Mouse (Mus musculus) sigmoid colon, adult 10 weeks (tissue): ENCODE measurements around the gene Tmem266. TPM values are rescaled to one million over a fixed set of nuclear protein-coding genes. Genes with fewer than 3 reads are reported as not detected.

Source experiments
- polyA plus RNA-seq: library from polyadenylated mRNA; stranded (reverse); fragments of 350-450 nt; fragmentation: Illumina TruSeq; extraction: RNeasy Lipid Tissue Mini Kit (QIAGEN cat#74804); gene quantifications from one replicate; pipeline ENCODE4 v1.2.3, GENCODE M21; 2014; ENCODE audit warnings: low read depth, low replicate concordance

Gene Tmem266
- not detected for polyA plus RNA-seq

GRCm38 (mm10) chr9:55326515-55327233 lies at the start of gene Tmem266, which contains the start of gene Nrg4:
Gene Tmem266 (plus strand): TSS chr9:55326913.
Gene Nrg4 (minus strand): TSS chr9:55326844.

Other genes with a start within 250 kb of the Tmem266 start
- 104 TPM for gene Ube2q2, start 178.1 kb upstream of the Tmem266 start, polyA plus RNA-seq
- gene Fbxo22, start 118.0 kb upstream of the Tmem266 start, polyA plus RNA-seq: 51.2 TPM
- gene Nrg4, start 69 bp upstream of the Tmem266 start, polyA plus RNA-seq: 1.4 TPM
- gene Etfa, start 185.3 kb downstream of the Tmem266 start, polyA plus RNA-seq: 309 TPM
- gene Isl2, start 211.8 kb downstream of the Tmem266 start, polyA plus RNA-seq: 0.28 TPM